Mouse (Mus musculus): Measurements from ENCODE around the gene Eri3.

GRCm38 (mm10) chr4:117713303-117714098 is 163.3 kb downstream of the Eri3 start:
- TF ChIP-seq CTCF (IDR thresholded peaks at IDR 0.05; ENCODE audit: low read depth) (no peak), EP300 (optimal IDR thresholded peaks at IDR 0.05) (no peak)

Data from stomach, postnatal 0 days (tissue).